Mouse (Mus musculus): Measurements from ENCODE around the gene Chmp2a. TPM values are rescaled to one million over a fixed set of nuclear protein-coding genes. Genes with fewer than 3 reads are reported as not detected.

Gene Chmp2a
- total and polyA plus RNA-seq, 3 experiments = 100 to 180 TPM; not detected in 1

GRCm38 (mm10) chr7:13032541-13032940 lies 2.1 kb downstream of the Chmp2a start:
- peaks cover 7 to 13% of the 10 kb centered on the region in 2 experiments for H3K36me3 ChIP-seq (ENCODE audit: control insufficient read depth in 1 of 2, insufficient read depth in 2 of 2, low read length in 2 of 2)
- H3K79me2 ChIP-seq (ENCODE audit: control insufficient read depth, insufficient read depth, low read length, poor library complexity) = peaks cover 24% of the 10 kb centered on the region
- H3K9me3 ChIP-seq (replicated peaks; ENCODE audit: insufficient read depth, low read length) = no peaks in the 10 kb centered on the region
- TF ChIP-seq CHD1 (IDR thresholded peaks at IDR 0.05; ENCODE audit: low read depth, low read length) = no peak
- TF ChIP-seq BHLHE40 (IDR thresholded peaks at IDR 0.05; ENCODE audit: borderline replicate concordance, low read depth, low read length) = no peak
- TF ChIP-seq RAD21 (IDR thresholded peaks at IDR 0.05; ENCODE audit: low read depth, low read length) = no peak
- TF ChIP-seq MAX (IDR thresholded peaks at IDR 0.05; ENCODE audit: low read length) = no peak
- no peak for TF ChIP-seq POLR2A (IDR thresholded peaks at IDR 0.05; ENCODE audit: control insufficient read depth in 1 of 2, insufficient read depth in 1 of 2, low read depth in 1 of 2, low read length in 2 of 2, poor library complexity in 1 of 2)
- no peak for TF ChIP-seq ZMIZ1 (IDR thresholded peaks at IDR 0.05; ENCODE audit: low read depth, low read length)
- no peak for TF ChIP-seq KAT2A (conservative IDR thresholded peaks at IDR 0.05; ENCODE audit: low read depth, low read length)
- no peak for TF ChIP-seq E2F4 (IDR thresholded peaks at IDR 0.05; ENCODE audit: borderline replicate concordance, low read depth, low read length)
- no peak for TF ChIP-seq POLR2AphosphoS5 (IDR thresholded peaks at IDR 0.05; ENCODE audit: borderline replicate concordance, low read depth, low read length)
- no peak for TF ChIP-seq TAL1 (IDR thresholded peaks at IDR 0.05; ENCODE audit: low read length)
- no peak for TF ChIP-seq SIN3A (IDR thresholded peaks at IDR 0.05; ENCODE audit: low read length)
- TF ChIP-seq CTCF (IDR thresholded peaks at IDR 0.05 in 2 of 3, conservative IDR thresholded peaks at IDR 0.05 in 1 of 3; ENCODE audit: control insufficient read depth in 1 of 3, insufficient read depth in 1 of 3, low read depth in 2 of 3, low read length in 3 of 3, poor library complexity in 1 of 3, severe bottlenecking in 1 of 3) = no peak
- TF ChIP-seq ZKSCAN1 (IDR thresholded peaks at IDR 0.05; ENCODE audit: low read depth, low read length) = no peak
- TF ChIP-seq ZC3H11A (IDR thresholded peaks at IDR 0.05; ENCODE audit: low read depth, low read length) = no peak
- TF ChIP-seq GATA1 (IDR thresholded peaks at IDR 0.05; ENCODE audit: low read depth, low read length) = no peak
- no peak for TF ChIP-seq MYC (IDR thresholded peaks at IDR 0.05; ENCODE audit: low read depth, low read length)
- TF ChIP-seq MEF2A (IDR thresholded peaks at IDR 0.05; ENCODE audit: extremely low read depth, insufficient replicate concordance, low read depth, low read length, poor library complexity, severe bottlenecking) = no peak
- TF ChIP-seq NELFE (IDR thresholded peaks at IDR 0.05; ENCODE audit: low read depth, low read length) = no peak
- no peak for TF ChIP-seq JUND (IDR thresholded peaks at IDR 0.05; ENCODE audit: low read depth, low read length)
- DNase-seq (ENCODE audit: low read depth, low spot score) = peak; percentile 34
- no peaks in the 10 kb centered on the region for H3K27me3 ChIP-seq (ENCODE audit: control insufficient read depth in 1 of 2, insufficient read depth in 2 of 2, low read length in 2 of 2)
- no peak overlapping the region for H3K9ac ChIP-seq (ENCODE audit: control insufficient read depth, low read depth, low read length, poor library complexity, severe bottlenecking)
- no peak overlapping the region for H3K4me3 ChIP-seq (ENCODE audit: control insufficient read depth in 1 of 2, insufficient read depth in 1 of 2, low read depth in 2 of 2, low read length in 2 of 2)
- H3K27ac ChIP-seq (ENCODE audit: control insufficient read depth, low read depth, low read length) = no peak overlapping the region
- peaks cover 0 to 19% of the 10 kb centered on the region in 2 experiments; a peak in 1 of 4 replicates for H3K4me1 ChIP-seq (ENCODE audit: control insufficient read depth in 1 of 2, insufficient read depth in 2 of 2, low read length in 2 of 2)

GRCm38 (mm10) chr7:13031983-13032382 lies 2.6 kb downstream of the Chmp2a start:
- TF ChIP-seq TAL1 (IDR thresholded peaks at IDR 0.05; ENCODE audit: low read length) (no peak), UBTF (IDR thresholded peaks at IDR 0.05; ENCODE audit: borderline replicate concordance, insufficient read depth, low read depth, low read length) (no peak), ZMIZ1 (IDR thresholded peaks at IDR 0.05; ENCODE audit: low read depth, low read length) (0 out of 2 replicates have a peak, but pooled peaks have one; percentile 40), POLR2AphosphoS2 (IDR thresholded peaks at IDR 0.05; ENCODE audit: low read length) (peak; percentile 11; the same call in 1 of the 2 replicates), TBP (IDR thresholded peaks at IDR 0.05; ENCODE audit: low read depth, low read length) (no peak), ELF1 (IDR thresholded peaks at IDR 0.05; ENCODE audit: low read depth, low read length) (no peak), E2F4 (IDR thresholded peaks at IDR 0.05; ENCODE audit: borderline replicate concordance, low read depth, low read length) (no peak), MEF2A (IDR thresholded peaks at IDR 0.05; ENCODE audit: extremely low read depth, insufficient replicate concordance, low read depth, low read length, poor library complexity, severe bottlenecking) (no peak), CTCF (IDR thresholded peaks at IDR 0.05 in 2 of 3, conservative IDR thresholded peaks at IDR 0.05 in 1 of 3; ENCODE audit: control insufficient read depth in 1 of 3, insufficient read depth in 1 of 3, low read depth in 2 of 3, low read length in 3 of 3, poor library complexity in 1 of 3, severe bottlenecking in 1 of 3) (no peak), USF1 (IDR thresholded peaks at IDR 0.05; ENCODE audit: low read depth, low read length) (no peak)
- Histone ChIP-seq H3K4me1 (ENCODE audit: control insufficient read depth in 1 of 2, insufficient read depth in 2 of 2, low read length in 2 of 2) (peaks cover 0 to 21% of the 10 kb centered on the region in 2 experiments; a peak in 1 of 4 replicates), H3K36me3 (ENCODE audit: control insufficient read depth in 1 of 2, insufficient read depth in 2 of 2, low read length in 2 of 2) (peaks cover 11 to 19% of the 10 kb centered on the region in 2 experiments), H3K9ac (ENCODE audit: control insufficient read depth, low read depth, low read length, poor library complexity, severe bottlenecking) (no peak overlapping the region), H3K27me3 (ENCODE audit: control insufficient read depth in 1 of 2, insufficient read depth in 2 of 2, low read length in 2 of 2) (no peaks in the 10 kb centered on the region), H3K4me3 (ENCODE audit: control insufficient read depth in 1 of 2, insufficient read depth in 1 of 2, low read depth in 2 of 2, low read length in 2 of 2) (no peak overlapping the region), H3K79me2 (ENCODE audit: control insufficient read depth, insufficient read depth, low read length, poor library complexity) (peaks cover 21% of the 10 kb centered on the region), H3K27ac (ENCODE audit: control insufficient read depth, low read depth, low read length) (no peak overlapping the region), H3K9me3 (replicated peaks; ENCODE audit: insufficient read depth, low read length) (no peaks in the 10 kb centered on the region)
- DNase-seq (ENCODE audit: low read depth, low spot score) = no peak

Data from MEL (cell line).